Mouse (Mus musculus) megakaryocyte, embryonic 14.5 days (primary cell): ENCODE results near the gene Srebf1.

Experiments used
- FLI1 ChIP-seq: IDR thresholded peaks from 2 replicates; pipeline ENCODE4 v1.6.1; 2012; ENCODE audit warnings: low read length, inconsistent platforms, mixed read lengths
- GATA1 ChIP-seq: IDR thresholded peaks from 3 replicates; pipeline ENCODE4 v1.6.1; 2012; ENCODE audit warnings: mixed read lengths, low read length, inconsistent platforms, borderline replicate concordance

DNA sequence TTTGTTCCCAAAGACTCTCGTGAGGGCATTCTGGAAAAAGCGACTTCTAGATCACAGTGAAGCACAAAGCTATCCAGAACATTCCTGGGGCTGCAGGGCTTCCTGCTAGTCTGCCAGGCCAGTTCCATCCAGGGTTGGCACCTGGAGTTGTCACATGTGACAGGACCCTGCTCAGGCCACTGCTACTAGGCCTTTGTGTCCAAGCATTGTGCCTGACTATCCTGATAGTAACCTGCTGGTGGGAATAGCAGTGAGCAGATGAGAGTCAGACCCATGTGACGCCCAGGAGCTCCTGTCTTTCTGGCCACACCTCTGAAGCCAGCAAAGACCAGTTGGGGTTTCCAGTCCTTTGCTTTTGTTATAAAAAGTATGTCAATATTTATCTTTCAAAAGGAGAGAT lies 50.3 kb downstream of the Srebf1 start:
- TF ChIP-seq GATA1: no peak
- no peak for TF ChIP-seq FLI1
